In genomic region chr15:7201421-7202380, GRCm38 (mm10) we compare ENCODE assay signal across 9 mouse cellular contexts.
A peak's percentile ranks its signal among the peaks of the same experiment; 100 is the strongest.
DNase-seq lines count a peak whose midpoint lies in the region; ATAC-seq and TF ChIP-seq lines count a peak whose summit lies in the region.
"Had no signal": no experiment of that assay in that cellular context is flagged by ENCODE, and none has a peak within 500 bp of the region (broad histone marks: within the 10 kb centered on the region; RNA-seq: fewer than 3 reads in every experiment).

No protein-coding gene starts in this region.

- no peak overlapping the region for H3K4me2 ChIP-seq in embryonic facial prominence, embryonic 14.5 days (ENCODE audit: low read depth, low read length)
- no peak overlapping the region for H3K4me2 ChIP-seq in intestine, postnatal 0 days (replicated peaks; ENCODE audit: low read depth)

- no peaks in the 10 kb centered on the region for H3K9me3 ChIP-seq in embryonic facial prominence, embryonic 14.5 days (ENCODE audit: control insufficient read depth, low read length)
- H3K9me3 ChIP-seq in intestine, postnatal 0 days (ENCODE audit: control insufficient read depth) = no peaks in the 10 kb centered on the region

- no peaks in the 10 kb centered on the region for H3K36me3 ChIP-seq in embryonic facial prominence, embryonic 14.5 days (ENCODE audit: control insufficient read depth, insufficient read depth, low read length)
- H3K36me3 ChIP-seq in intestine, postnatal 0 days (ENCODE audit: control insufficient read depth, insufficient read depth) = no peaks in the 10 kb centered on the region

- no peak overlapping the region for H3K9ac ChIP-seq in embryonic facial prominence, embryonic 14.5 days (ENCODE audit: low read depth, low read length)
- H3K9ac ChIP-seq in intestine, postnatal 0 days (ENCODE audit: low read depth, low read length) = 0 out of 2 replicates have a peak overlapping the region, but pooled peaks have one; percentile 7

- peak; percentile 30; the same call in 1 of the 2 replicates for ATAC-seq in embryonic facial prominence, embryonic 14.5 days (ENCODE audit: low read depth)
- ATAC-seq in intestine, postnatal 0 days = peak; percentile 51; the same call in 1 of the 2 replicates

- H3K4me1 ChIP-seq in embryonic facial prominence, embryonic 14.5 days (ENCODE audit: control insufficient read depth, insufficient read depth, low read length) = peaks cover 52% of the 10 kb centered on the region
- no peaks in the 10 kb centered on the region for H3K4me1 ChIP-seq in intestine, postnatal 0 days (replicated peaks; ENCODE audit: control insufficient read depth, insufficient read depth, low read length)

- intact Hi-C loops in left cerebral cortex, postnatal 10 days (cut with DNase I) = no loop called here

- no peaks in the 10 kb centered on the region for H3K27me3 ChIP-seq in embryonic facial prominence, embryonic 14.5 days (replicated peaks; ENCODE audit: control insufficient read depth, insufficient read depth, low read length)
- H3K27me3 ChIP-seq in intestine, postnatal 0 days (replicated peaks; ENCODE audit: control insufficient read depth, insufficient read depth, low read length) = no peaks in the 10 kb centered on the region

- H3K27ac ChIP-seq in embryonic facial prominence, embryonic 14.5 days (replicated peaks; ENCODE audit: low read depth, low read length) = 0 out of 2 replicates have a peak overlapping the region, but pooled peaks have one; percentile 11
- H3K27ac ChIP-seq in intestine, postnatal 0 days (ENCODE audit: low read depth, low read length) = peak overlapping the region; percentile 68

- no peak for TF ChIP-seq CTCF in intestine, postnatal 0 days (IDR thresholded peaks at IDR 0.05; ENCODE audit: low read depth)

- WGBS in embryonic facial prominence, embryonic 14.5 days = 33% methylated on average over 9 of the region's 9 CpGs
- 57% methylated on average over 9 of the region's 9 CpGs for WGBS in intestine, postnatal 0 days

- DNase-seq in kidney, postnatal 14 days = peak; percentile 39
- no peak for DNase-seq in kidney, adult 18-20 months
- peak; percentile 29 for DNase-seq in adipocyte (ENCODE audit: low spot score)
- peak; percentile 69 for DNase-seq in embryonic facial prominence, embryonic 14.5 days (ENCODE audit: low spot score)
- DNase-seq in layer of hippocampus, adult 18-20 months (ENCODE audit: low spot score in 2 of 2) = no peak
- no peak for DNase-seq in frontal cortex, postnatal 10 days (ENCODE audit: low spot score in 2 of 2)
- DNase-seq in left cerebral cortex, postnatal 10 days (ENCODE audit: extremely low spot score in 1 of 2, low spot score in 2 of 2) = no peak

- no peak overlapping the region for H3K4me3 ChIP-seq in embryonic facial prominence, embryonic 14.5 days (ENCODE audit: low read depth, low read length)
- no peak overlapping the region for H3K4me3 ChIP-seq in intestine, postnatal 0 days (ENCODE audit: low read depth, low read length)
- H3K4me3 ChIP-seq: megakaryocyte, embryonic 14.5 days had no signal

Comparison
In these comparisons a context has a peak if more than half of its experiments do, and no peak if none do; other contexts are left out.
1. DNase-seq: peak in kidney, postnatal 14 days (single experiment), adipocyte (single experiment) and embryonic facial prominence, embryonic 14.5 days (single experiment); none in kidney, adult 18-20 months (single experiment), layer of hippocampus, adult 18-20 months (0 of 2), frontal cortex, postnatal 10 days (0 of 2) and left cerebral cortex, postnatal 10 days (0 of 2).